Mouse (Mus musculus): Measurements from ENCODE around the gene Pde4d. TPM values are rescaled to one million over a fixed set of nuclear protein-coding genes. Genes with fewer than 3 reads are reported as not detected.

Pde4d gene
- total RNA-seq, 2 experiments from 2014 or later, result 29.1 to 38.7 TPM

GRCm38 (mm10) chr13:109720127-109720713, 1270.5 kb downstream of the Pde4d start:
- no peak for ATAC-seq (replicated peaks; ENCODE audit: poor library complexity)

DNA sequence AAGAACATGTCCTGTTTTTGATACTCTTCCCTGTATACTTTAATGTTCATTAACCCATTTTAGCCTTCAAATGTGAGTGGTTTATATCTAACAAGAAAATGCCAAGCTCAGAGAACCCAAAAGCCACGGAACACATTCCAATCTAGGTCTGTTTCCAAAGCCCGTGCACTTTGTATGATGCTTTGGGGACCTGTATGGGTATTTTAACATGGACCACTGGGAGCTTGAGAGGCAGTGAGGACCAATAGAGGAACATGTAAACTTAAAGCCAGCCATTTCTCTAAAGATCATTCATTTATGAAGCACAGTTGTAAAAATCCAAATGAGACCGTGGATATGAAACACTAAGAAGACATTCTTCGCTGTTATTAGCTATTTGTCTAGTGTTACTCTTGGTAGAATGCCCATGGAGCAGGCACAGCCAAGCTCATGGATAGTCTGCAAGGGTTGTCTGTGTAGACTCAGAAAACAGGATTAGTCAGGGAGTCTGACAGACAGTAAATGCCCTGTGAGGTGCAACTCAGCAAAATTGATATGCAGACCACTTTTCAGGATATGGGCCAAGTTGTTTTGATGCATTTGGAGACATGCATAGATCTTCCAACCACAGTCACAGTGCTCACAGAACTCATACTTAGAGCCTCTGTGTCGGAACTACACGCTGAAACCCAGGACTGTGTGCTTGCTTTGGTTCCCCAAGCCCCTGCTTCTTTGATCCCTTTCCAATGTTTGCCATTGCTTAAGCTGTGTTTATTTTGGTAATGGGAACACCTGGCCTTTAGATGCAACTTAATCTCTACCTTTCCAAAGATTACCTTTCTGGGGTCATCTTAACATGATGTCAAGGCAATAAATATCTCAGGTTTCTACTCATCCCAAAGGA, 1272.7 kb downstream of the Pde4d start:
- ATAC-seq (replicated peaks; ENCODE audit: poor library complexity), result no peak

DNA sequence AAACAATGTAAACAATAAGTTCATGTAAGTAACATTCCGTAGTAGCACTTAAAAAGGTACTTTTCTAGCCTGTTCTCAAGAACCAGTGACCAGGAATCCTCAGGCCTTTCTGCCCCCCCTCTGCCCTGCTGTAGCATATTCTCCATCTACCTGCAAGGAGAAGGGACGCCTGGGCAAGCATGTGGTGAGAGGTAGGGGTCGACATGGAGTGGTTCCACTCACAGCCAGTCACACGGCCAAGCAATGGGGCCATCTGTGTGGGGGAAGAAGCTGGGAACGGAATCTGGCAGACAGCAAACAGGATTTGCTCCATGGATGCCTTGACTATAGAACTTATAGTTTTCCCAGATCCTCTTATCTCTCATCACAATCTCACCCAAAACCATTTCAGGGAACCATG, 1277.6 kb downstream of the Pde4d start:
- ATAC-seq (replicated peaks; ENCODE audit: poor library complexity), result no peak

DNA sequence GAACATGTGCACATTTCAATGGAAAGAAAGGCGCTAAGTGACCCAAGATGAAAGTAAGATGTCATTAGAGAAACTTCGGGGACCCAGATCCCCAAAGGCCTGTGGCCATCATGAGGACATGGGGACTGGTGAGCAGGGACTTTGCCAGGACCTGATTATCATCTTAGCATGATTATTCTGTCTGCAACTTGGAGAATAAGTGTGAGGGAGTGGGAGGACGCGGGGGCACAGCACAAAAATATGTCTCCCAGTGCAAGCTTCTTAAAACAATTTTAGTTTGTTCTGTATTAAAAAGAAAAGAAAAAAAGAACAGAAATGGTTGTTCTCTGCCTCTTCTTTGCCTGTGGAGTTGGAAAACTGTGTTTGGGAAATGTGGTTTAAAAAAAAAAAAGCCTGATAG, 1279.9 kb downstream of the Pde4d start:
- no peak for ATAC-seq (replicated peaks; ENCODE audit: poor library complexity)

DNA sequence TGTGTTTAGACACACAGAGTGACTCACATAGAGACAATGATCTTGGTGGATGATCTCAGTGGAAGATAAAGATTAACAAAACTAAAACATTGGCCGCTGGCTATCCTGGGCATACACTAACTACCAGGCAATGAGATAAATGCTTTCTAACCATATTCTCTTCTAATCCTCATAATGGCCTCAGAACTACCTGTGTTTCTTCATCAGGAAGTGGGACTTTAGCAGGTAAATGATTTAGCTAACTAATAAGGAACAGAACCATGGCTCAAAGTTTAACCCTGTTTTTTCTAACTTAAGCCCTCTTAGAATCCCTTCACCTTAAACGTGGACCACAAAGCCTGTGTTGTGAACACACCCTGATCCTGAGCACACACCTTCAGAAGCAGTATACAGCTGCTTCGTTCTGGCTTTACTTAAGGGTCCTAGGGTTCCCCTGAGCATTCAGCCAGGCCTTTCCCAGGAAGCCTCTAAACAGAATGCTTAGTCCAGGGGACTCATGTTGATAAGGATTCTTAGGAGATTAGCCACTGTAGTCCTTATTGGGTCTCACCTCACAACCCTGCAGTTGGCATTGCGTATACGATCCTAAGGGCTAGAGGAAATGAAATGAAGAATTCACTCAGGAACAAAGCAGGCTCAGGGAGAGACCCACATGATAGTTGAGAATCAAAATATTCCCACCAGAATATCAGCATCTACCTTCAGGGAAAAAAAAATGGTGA, 1283.1 kb downstream of the Pde4d start:
- no peak for ATAC-seq (replicated peaks; ENCODE audit: poor library complexity)

DNA sequence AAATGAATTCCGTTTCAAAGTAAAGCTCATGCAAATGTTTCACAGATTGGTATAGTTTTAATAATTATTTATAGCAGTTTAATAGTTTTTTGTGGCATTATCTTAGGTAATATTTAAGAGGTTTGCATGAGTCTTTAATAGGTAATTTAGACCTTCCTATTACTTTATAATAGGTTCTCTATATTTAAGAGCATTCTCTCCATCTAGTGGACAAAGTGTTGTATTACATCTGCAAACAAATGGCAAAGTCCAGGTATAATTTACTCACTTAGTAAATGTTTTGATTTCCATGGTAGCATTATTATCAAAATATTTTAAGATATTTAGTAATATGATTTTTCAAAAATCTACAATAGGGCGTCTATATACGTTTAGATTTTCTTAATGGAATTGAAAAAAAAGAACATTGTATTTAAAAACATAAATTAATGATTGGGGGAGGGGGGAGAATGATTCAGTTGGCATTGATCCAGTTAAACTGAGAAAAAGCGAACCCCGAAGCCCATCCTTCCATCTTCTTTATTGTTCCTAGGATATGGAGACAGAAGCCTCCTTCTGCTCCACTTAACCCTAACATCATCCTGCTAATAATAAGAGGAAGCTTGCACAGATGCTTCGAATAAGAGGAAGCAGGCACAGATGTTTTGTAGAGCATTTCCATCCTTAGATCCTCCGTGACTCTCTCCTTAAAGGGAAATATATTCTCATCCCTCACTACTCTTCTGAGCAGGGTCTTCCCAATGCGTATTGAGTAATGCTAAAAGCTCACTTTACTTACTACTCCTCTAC, 1286.7 kb downstream of the Pde4d start:
- ATAC-seq (replicated peaks; ENCODE audit: poor library complexity), result peak; percentile 79

DNA sequence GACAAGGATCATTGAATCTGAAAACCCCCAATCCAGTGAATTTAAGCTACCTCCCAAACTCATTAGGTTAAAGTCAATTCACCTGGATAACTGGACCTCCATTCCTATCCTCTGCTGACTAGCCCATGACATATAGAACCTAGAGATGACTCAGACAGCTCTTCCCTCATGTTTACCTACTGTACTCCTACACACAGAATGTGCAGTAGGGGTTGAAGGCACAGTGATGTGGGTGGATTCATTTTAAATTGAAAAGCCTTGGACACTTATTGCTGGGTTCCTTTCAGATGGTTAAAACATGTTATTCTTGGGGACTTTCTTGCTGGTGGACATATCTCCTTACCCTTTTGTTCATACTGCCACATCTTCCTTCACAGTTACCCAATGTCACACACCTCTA, 1296.7 kb downstream of the Pde4d start:
- no peak for ATAC-seq (replicated peaks; ENCODE audit: poor library complexity)

- ATAC-seq (replicated peaks; ENCODE audit: poor library complexity), result no peak
Measured at GRCm38 (mm10) chr13:109752236-109752863, 1302.6 kb downstream of the Pde4d start.

- ATAC-seq (replicated peaks; ENCODE audit: poor library complexity), result no peak
Measured at GRCm38 (mm10) chr13:109756854-109757253, 1307.1 kb downstream of the Pde4d start.

DNA sequence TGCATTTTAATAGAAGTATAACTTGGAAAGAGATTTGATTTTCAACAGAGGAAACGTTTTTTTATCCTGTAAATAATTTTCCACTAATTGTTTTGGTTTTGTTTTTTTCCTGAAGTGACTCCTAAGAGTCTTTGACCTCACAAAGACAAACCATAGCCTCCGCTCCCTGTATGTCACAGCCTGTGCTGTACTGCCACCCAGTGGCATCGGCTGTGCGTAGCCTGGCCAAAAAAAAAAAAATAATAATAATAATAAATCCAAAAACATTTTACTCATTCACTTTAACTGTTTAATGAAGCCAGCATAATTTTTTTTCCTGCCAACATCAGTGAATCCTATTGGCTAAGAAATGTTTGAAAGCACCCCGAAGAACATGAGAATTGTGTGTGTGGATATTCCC, 1309.5 kb downstream of the Pde4d start:
- ATAC-seq (replicated peaks; ENCODE audit: poor library complexity), result peak; percentile 84

DNA sequence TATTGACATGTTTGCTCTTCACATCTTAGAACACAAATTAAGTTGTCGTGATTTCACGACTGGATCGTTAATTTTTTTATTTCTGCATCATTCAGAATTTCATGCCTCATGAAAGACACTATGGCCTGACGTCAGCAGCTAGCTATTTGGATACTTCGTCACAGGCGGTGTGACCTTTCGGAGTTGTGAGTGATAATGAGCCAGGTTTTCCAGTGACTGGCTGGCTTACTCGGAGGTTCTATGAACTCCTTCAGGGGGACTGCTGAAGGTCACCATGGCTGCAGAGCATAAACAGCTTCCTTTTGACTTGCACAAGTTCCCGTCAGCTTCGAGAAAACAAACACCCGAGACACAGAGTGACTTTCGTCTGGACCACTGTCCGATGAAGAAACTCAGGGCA, 1311.3 kb downstream of the Pde4d start:
- no peak for ATAC-seq (replicated peaks; ENCODE audit: poor library complexity)

GRCm38 (mm10) chr13:109774791-109775190, 1325.0 kb downstream of the Pde4d start:
- ATAC-seq (replicated peaks; ENCODE audit: poor library complexity), result no peak

DNA sequence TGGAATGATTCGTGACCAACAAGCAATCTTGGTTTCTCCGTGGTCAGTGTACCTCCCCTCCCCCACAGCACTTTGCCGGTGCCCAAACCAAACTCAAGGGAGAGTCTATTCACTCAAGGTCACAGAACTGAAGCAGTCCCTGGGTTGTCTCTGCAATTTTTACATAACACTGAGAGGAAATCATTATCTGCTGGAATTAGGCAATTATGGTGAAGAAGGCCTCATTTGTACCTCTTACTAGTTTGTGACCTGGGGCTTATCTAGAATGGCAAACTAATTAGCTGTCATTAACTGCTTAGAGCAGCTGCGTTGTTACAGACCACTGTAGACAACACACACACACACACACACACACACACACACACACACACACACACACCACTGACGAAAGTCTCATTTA, 1325.4 kb downstream of the Pde4d start:
- no peak for ATAC-seq (replicated peaks; ENCODE audit: poor library complexity)

- ATAC-seq (replicated peaks; ENCODE audit: poor library complexity), result peak; percentile 99
Measured at GRCm38 (mm10) chr13:109776116-109776515, 1326.4 kb downstream of the Pde4d start.

GRCm38 (mm10) chr13:109776995-109777394, 1327.2 kb downstream of the Pde4d start:
- no peak for ATAC-seq (replicated peaks; ENCODE audit: poor library complexity)

- ATAC-seq (replicated peaks; ENCODE audit: poor library complexity), result no peak
Measured at GRCm38 (mm10) chr13:109777441-109777840, 1327.7 kb downstream of the Pde4d start.

DNA sequence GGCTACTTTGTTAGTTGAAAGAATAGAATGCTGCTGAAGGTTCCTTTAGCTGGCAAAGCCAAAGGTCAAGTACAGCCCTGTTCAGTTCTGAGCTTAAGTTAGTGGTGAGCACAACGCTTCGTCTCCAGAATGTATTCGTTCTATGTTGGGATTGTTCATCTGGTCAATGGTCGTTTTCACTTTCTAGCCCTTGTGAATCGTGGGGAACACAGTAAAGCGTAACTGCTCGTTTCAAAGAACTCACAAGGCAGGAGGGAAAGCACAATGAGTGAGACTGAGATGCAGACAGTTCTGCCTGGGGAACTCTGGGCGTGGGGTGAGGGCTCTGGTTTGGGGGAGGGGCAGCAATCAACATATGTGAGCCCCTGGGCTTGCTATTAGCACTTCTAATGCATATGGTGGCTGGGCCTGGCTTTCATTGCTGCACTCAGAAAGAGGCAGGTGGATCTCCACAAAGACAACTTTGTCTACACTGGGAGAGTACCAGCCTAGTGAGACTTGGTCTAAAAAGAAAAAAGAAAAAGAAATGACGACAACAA, 1328.6 kb downstream of the Pde4d start:
- no peak for ATAC-seq (replicated peaks; ENCODE audit: poor library complexity)

DNA sequence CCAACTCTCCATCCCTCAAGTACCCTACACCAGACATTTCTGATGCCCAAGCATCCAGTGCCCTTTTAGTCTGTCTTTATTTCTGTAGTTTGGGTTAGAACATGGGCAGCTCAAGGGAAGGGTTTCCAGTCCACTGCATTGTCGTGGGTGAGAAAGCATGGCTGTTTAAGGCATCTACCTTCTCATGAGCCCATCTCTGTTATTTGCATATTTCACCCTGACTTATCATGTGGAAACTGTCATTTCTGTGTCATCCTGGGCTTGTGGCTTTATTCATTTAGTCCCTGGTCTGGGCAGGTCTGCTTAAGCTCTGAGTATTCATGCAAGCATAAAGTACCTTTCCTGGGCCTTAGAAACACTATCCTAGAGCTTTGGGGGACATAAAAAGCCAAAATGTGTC, 1331.7 kb downstream of the Pde4d start:
- no peak for ATAC-seq (replicated peaks; ENCODE audit: poor library complexity)

GRCm38 (mm10) chr13:109788604-109789003, 1338.9 kb downstream of the Pde4d start:
- no peak for ATAC-seq (replicated peaks; ENCODE audit: poor library complexity)

DNA sequence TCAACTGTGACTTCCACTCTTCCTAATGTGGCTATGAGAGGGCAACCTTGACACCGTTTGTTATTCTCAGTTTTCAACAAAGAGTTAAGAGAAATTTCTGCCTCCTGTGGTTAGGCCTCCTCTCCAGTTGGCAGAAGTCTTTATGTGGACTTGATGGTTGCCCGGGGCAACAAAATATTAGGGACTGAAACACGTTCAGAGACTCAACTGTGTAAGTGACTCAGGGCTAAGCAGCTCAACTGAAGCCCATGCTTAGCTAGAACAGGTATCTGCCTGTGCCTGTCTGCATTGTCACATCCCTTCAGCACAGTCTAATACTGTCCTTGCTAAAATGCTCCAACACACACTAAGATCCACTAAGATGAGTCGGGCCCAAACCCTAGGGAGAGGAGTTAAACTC, 1339.4 kb downstream of the Pde4d start:
- peak; percentile 64 for ATAC-seq (replicated peaks; ENCODE audit: poor library complexity)
